Mouse (Mus musculus) brain, embryonic 14.5 days (tissue): ENCODE data around the gene Fhad1. TPM values are rescaled to one million over a fixed set of nuclear protein-coding genes. Genes with fewer than 3 reads are reported as not detected.

Experiments used
- DNase-seq: peaks from one replicate; pipeline ENCODE4 v3.0.0-alpha.2; 2011; ENCODE audit warnings: low read depth
- CTCF ChIP-seq: fragments of 200-500 bp; IDR thresholded peaks from 2 replicates; pipeline ENCODE4 v1.5.1; 2012; ENCODE audit warnings: inconsistent platforms, mild to moderate bottlenecking, moderate library complexity, borderline replicate concordance; ENCODE audit not compliant: insufficient read depth, insufficient read length; ENCODE audit errors: extremely low read depth
- POLR2A ChIP-seq: fragments of 200-500 bp; IDR thresholded peaks from 2 replicates; pipeline ENCODE4 v1.6.1; 2012; ENCODE audit warnings: mild to moderate bottlenecking, inconsistent platforms, borderline replicate concordance; ENCODE audit not compliant: poor library complexity, insufficient read depth, insufficient read length, severe bottlenecking; ENCODE audit errors: extremely low read depth
- polyA plus RNA-seq: library from polyadenylated mRNA; depleted of rRNA; stranded (reverse); fragments of >200 nt; gene quantifications from 2 replicates; pipeline ENCODE4 v1.2.3, GENCODE M21; 2012

Gene Fhad1
- polyA plus RNA-seq, 1 experiment, result 3.1 TPM

DNA sequence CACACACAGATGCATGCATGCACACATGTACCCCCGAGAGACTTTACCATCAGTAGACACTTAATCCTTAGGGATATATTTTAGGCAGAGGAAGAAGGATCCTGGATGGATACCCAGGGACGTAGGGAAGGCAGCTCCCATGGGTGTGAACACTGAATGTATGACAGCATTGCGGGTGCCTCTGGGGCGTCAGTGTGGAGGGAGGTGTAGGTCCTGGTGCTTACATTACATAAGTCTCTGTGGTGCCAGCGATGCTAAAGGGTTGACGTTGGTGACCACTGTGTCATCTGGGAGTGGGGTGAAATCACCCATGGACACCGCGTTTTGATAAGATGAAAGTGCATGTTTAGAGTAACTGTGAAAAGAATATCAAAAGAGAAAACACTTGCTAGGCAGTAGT is 54.8 kb downstream of the Fhad1 start:
- no peak for DNase-seq
- TF ChIP-seq CTCF (no peak), POLR2A (no peak)

DNA sequence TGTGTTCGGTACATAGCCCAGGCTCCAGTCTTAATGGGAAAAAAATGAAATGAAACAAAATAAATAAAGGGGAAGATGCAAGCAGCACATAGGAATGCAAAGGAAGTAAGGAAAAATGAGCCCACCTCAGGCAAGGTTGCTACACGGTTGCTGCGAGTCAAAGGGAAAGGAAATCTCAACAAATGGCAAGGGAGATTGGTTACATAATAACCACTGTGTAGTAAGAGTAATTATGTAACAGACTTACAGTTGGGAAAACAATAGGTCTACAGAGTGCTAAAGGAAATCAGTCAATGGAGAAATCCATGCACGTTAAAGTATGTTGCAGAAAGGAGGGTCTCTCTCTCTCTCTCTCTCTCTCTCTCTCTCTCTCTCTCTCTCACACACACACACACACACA is 55.3 kb downstream of the Fhad1 start:
- no peak for TF ChIP-seq POLR2A
- DNase-seq, result no peak

DNA sequence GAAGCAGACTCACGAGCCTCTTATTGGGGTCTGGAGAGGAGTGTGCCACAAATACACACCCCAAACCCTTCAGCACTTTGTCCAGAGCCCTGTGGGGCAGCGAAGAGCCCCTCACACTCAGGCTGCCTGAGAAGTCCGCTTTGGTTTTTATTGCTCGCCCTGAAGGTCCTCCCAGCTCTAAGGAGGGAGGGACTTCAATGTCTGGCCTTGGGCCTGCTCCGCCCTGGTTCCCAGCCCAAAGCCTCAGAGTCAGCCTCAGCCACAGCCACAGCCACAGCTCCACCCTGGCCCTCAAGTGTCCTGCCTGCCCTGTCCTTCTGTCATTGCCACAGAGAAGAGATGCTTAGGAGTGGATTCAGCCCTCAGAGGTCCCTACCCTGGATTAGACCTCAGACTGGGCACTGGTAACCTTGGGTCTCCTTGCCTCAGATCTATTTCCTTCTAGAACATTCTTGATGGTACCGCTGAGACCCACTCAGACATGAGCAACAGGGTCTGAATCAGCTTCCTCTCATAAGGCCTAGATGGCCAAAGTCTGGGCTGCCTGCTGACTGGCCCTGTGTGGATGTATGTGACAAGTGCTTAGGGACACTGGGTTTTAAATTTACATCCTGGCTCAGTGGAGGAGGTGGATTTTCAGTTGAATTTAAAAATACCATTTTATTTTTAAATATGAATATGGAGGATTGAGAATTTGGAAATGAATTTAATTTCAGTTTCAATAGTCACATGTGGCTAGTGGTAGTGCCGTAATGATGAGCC is 56.1 kb downstream of the Fhad1 start:
- peak; percentile 9 for DNase-seq
- TF ChIP-seq CTCF (no peak), POLR2A (no peak)

DNA sequence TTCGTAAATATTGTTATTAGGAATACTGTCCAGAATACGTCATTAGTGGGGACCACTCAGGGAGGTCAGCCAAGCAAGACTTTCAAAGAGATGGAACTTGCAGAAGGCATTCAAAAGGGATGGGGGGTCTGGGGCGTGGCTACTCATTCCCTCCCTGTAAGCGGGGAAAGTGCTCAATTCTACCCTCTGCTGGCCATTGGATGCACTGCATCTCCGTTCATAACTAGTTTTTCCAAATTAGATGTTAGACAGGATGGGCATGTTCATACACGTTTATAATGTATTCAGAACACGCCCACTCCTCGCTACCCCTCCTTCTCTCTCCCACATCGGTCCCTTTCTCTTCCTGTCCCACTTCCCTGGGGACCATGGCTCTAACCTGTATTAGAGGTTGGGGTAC is 56.7 kb downstream of the Fhad1 start:
- DNase-seq, result peak; percentile 92
- TF ChIP-seq POLR2A (no peak), CTCF (peak; percentile 87)

DNA sequence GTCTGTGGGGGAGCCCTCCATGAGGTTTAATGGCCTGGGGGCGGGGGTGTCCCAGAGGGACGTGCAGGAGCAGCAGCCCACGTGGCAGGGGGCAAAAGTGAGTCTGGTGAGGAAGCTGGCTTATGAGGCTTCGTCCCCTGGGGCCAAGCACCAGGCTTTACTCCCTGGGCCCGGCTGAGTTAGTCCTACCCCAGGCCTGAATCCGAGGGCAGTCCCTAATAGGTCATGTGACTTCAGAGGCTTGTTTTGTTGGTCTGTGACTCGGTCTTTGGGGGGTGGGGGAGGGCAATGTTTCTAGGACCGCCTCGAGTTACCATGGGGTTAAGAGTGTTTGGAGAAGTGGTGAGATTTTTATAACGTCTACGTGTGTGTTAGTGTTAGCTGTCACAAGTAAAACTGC is 57.1 kb downstream of the Fhad1 start:
- DNase-seq, result no peak
- TF ChIP-seq POLR2A (no peak), CTCF (no peak)

DNA sequence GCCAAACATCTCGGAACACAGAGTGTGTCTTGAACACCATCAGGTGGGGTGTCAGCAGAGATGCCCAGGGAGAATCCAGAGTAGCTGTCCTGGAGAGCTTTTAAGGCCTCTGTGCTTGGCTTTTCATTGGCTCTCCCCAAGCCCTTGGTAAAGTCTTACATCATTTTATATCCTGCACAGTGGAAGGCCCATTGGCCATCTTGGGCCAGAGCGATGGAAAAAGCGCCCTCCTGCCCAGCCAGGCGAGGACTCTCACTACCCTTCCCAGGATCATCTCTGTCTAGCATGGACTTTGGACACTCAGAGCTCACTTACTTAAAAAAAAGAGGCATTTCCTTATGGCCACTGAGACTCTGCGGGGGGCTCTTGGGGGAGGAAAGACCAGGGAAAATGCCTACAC is 58.0 kb downstream of the Fhad1 start:
- no peak for DNase-seq
- no peak for TF ChIP-seq CTCF
- TF ChIP-seq POLR2A, result no peak

DNA sequence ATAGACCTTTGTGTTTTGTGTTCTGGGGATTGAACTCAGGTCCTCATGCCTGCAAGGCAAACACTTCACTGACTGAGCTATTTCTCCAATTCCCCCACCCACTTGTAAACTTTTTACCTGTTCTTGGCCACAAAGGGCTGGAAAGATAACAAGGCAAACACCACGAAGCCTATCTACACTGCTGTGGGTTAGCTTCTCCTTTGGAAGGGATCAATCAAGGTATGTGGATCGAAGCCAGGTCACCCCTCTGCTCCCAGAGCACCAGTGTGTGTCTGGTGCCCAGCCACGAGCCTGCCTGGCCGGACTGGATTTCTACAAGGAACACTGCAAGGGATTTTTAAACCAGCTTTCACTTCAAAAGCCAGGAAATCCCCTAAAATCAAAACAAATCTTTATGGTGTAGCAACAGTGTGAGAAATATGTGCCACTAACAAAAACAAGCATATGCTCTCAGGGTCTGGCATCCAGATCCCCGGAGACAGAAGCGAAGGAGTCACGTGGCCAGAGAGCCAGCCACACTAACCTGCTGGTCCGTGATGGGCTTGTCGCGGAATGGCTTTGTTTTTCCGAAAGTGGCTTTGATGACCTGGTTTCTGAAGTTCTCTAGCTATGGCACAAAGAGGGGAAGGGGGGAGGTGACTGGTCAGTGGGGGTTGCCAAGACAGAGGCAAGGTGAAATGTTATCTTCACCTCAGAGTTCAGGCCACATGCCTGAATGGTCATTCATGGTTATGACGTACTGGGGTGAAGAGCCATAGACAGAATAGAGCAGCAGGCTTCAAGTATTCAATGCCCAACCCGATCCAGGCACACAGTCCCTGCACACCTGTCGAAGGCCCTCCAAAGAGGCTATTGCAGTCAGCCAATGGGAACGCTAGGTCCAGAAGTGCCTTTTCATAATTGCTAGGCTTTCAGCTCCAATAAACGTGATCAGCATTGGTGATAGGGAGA is 59.8 kb downstream of the Fhad1 start:
- no peak for TF ChIP-seq CTCF
- no peak for TF ChIP-seq POLR2A
- peak; percentile 56 for DNase-seq

DNA sequence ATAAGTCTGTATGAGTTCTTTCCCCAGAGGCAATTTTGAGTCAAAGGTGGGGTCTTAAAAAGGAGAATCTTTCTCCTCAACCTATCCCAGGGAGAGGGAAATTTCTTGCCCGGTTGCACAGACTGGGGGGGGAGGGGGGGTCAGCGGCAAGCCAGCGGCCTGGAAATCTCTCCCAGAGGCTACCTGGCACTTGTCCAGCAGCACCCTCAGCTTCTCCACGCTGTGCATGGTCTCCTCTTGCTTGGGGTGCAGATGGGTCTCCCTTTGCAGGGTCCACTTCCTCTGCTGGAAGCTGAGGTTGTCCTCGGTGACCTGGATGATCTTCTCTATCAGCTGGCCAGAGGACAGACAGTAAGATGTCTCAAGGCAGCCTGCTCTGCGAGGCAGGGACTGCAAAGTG is 61.0 kb downstream of the Fhad1 start:
- DNase-seq, result no peak
- no peak for TF ChIP-seq POLR2A
- no peak for TF ChIP-seq CTCF

DNA sequence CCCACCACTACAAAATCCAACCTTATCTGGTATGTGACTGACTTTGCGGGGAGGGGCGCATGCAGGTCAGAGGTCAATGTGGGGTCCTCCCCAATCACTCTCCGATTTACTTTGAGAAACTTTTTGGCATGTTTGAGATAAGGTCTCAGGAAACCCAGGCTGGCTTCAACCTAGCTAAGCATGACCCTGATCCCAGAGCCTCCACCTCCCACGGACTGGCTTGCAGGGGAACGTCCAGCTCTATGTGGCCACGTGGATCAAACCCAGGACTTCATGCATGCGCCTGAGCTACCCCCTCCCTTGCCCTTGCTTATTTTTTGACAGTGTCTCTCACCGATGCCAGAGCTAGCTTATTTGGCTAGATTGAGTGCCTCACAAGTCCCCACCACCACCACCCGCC is 61.6 kb downstream of the Fhad1 start:
- no peak for DNase-seq
- TF ChIP-seq POLR2A (no peak), CTCF (no peak)

DNA sequence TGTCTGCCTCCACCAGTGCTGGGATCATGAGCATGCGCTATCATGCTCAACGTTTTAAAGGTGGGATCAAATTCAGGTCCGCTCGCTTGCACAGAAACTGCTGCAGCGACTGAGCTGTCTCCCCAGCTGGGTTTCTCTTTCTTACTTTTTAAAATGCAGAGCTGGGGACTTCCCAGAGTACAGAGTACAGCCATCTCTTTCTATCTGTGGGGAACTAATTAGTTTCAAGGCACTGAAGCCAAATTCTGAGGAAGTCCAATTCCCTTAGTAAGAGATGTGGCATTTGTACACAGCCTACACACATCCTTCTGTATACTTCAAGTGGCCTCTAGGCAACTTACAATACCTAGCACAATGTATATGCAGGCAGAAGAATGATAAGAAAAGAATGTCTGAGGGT is 62.1 kb downstream of the Fhad1 start:
- DNase-seq, result peak; percentile 17
- TF ChIP-seq CTCF, result no peak
- TF ChIP-seq POLR2A, result no peak

DNA sequence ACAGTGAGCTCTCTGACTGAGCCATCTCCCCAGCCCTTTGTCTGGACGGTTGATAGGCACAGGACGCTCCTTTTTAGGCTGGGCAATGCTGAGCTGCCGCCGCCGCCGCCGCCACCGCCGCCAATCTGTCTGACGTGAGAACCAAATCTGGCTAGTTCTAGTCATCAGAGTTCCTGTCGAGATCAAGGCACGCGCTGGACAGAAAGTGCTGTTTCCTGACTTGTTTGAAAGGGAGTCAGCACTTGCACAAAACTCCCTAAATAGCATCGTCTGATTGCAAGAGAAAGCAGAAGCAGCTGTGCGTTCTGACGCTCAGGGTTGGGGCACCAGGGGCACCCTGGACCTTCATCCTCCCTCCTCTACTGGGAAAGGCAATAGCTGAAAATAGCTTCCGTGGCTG is 62.8 kb downstream of the Fhad1 start:
- no peak for TF ChIP-seq CTCF
- no peak for TF ChIP-seq POLR2A
- peak; percentile 49 for DNase-seq

DNA sequence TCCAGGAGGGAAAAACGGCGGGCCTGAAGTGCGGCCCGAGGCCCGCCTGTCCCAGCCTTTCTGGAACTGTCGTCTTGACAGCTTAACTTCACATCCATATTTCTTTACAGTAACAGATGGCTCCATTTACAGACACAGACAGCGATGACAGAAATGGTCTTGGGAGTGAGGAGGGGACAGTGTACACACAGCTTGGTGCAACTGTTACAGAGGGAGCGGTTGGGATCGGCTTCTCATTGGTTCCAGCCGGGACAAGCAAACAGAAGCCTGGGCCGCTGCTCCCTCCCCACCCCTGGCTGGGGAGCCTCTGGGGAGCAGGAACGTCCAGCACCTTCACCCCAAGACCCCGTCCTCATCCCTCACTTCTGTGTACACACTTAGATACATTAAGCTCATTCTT is 65.4 kb downstream of the Fhad1 start:
- DNase-seq, result peak; percentile 63
- TF ChIP-seq POLR2A (no peak), CTCF (no peak)

DNA sequence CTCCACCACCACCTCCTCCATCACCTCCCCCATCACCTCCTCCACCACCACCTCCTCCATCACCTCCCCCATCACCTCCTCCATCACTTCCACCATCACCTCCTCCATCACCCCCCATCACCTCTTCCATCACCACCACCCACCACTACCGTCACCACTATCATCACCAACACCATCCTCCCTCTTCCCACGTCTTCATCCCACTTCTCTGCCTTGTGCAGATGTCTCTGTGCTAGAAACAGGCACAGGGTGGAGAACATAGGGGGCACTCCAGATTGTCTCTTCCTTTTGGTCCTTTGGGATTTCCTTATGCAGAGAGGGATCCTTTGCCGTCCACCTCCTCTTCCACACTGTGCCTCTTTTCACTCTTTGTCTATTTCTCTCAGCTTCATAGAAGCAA is 66.1 kb downstream of the Fhad1 start:
- no peak for TF ChIP-seq CTCF
- no peak for TF ChIP-seq POLR2A

More for the DNA sequence above, 66.1 kb downstream of the Fhad1 start:
- no peak for DNase-seq
